Mouse (Mus musculus) myocyte (in vitro differentiated cells): ENCODE data around the gene Klrd1.

Experiments used
- CEBPB ChIP-seq: IDR thresholded peaks from 2 replicates; pipeline ENCODE4 v1.6.1; 2011; ENCODE audit warnings: mild to moderate bottlenecking, moderate library complexity; ENCODE audit not compliant: poor library complexity, insufficient read depth, severe bottlenecking
- MAX ChIP-seq: IDR thresholded peaks from one replicate; pipeline ENCODE4 v1.6.1; 2011; ENCODE audit warnings: low read depth, mild to moderate bottlenecking, control low read depth
- POLR2A ChIP-seq: IDR thresholded peaks from one replicate; pipeline ENCODE4 v1.6.1; 2011; ENCODE audit warnings: low read depth, mild to moderate bottlenecking, control low read depth, moderate library complexity; ENCODE audit not compliant: insufficient read length
- POLR2AphosphoS2 ChIP-seq: IDR thresholded peaks from one replicate; pipeline ENCODE4 v1.6.1; 2011; ENCODE audit warnings: low read depth, control low read depth; ENCODE audit not compliant: insufficient read length
- TCF12 ChIP-seq: IDR thresholded peaks from one replicate; pipeline ENCODE4 v1.6.1; 2011; ENCODE audit warnings: mild to moderate bottlenecking, control low read depth; ENCODE audit not compliant: poor library complexity, insufficient read depth, severe bottlenecking
- USF1 ChIP-seq: IDR thresholded peaks from one replicate; pipeline ENCODE4 v1.6.1; 2011; ENCODE audit warnings: low read depth, mild to moderate bottlenecking, control low read depth, moderate library complexity

DNA sequence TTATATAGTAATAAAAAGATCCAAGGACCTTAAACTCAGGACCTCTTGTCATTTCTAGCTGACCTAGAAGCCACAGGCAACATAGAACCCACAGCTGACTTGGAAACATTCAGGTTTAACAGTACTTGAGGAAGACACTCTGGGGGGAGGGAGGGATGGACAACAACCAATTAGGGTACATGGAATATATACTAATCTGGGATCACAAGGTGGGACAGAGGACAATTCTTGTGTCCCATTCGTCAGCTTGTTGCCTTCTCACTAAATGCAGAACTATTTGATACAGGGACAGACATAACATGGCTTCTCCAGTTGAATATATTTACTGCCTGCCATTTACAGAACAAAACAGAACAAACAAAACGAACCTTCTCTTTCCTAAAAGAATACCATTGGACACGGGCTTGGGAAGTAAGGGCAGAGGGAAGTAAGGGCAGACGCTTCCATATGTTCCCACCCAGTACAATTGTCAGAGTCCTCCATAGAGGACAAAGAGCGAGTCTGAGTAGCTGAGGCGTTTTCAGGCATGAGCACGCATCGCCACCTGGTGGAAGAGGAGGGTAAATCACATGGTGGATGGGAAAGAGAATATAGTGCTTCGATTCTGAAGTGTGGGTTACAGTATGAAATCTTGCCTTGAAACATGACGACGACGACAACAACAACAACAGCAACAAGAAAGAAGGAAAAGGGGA lies 32.5 kb upstream of the Klrd1 start:
- TF ChIP-seq POLR2A (no peak), MAX (peak; percentile 34), CEBPB (no peak), POLR2AphosphoS2 (no peak), USF1 (peak; percentile 58), TCF12 (no peak)
